8 mouse cellular contexts compared by ENCODE assay signal in the genomic region with DNA sequence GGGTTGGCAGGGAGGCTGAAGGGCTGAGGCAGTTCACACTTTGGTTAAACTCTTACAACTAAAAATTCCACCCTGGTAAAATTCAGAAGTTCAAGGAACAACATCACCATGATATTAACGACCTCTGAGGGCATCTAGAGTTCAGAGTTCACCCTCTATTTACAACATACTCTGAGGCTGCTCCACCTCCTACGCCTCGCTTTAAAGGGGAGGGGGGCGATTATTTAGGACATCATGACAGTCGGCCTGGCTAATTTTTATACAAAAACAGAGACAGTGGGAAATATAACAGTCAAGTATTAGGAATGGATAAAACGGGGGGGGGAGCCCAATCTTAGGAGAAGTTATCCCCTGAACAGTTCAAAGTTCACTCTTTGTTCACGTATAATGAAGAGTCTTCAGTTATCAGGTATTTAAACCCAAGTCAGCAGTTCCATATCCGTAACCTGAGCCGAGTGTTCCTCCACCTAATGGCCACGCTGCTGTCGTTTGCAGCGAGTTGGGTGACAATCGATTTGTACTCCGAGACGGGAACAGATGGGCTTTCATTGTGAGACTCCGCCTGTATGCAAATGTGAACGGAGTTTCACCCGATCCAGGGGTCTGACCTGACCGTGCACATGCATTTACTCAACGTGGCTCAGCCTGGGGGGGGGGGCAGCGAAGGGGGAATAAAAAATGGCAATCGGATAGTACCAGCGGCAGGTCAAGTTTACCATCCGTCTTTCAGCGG.
DNase-seq lines count a peak whose midpoint lies in the region; ATAC-seq lines count a peak whose summit lies in the region.

No protein-coding gene starts in this region.

- H3K9me3 ChIP-seq in heart, embryonic 15.5 days (replicated peaks), result no peaks in the 10 kb centered on the region
- no peaks in the 10 kb centered on the region for H3K9me3 ChIP-seq in forebrain, embryonic 13.5 days (replicated peaks)
- no peaks in the 10 kb centered on the region for H3K9me3 ChIP-seq in limb, embryonic 12.5 days
- no peaks in the 10 kb centered on the region for H3K9me3 ChIP-seq in neural tube, embryonic 14.5 days (ENCODE audit: control insufficient read depth, low read length)

- H3K4me1 ChIP-seq in heart, embryonic 15.5 days (replicated peaks), result no peaks in the 10 kb centered on the region
- peaks cover 37% of the 10 kb centered on the region for H3K4me1 ChIP-seq in forebrain, embryonic 13.5 days
- peaks cover 7% of the 10 kb centered on the region for H3K4me1 ChIP-seq in limb, embryonic 12.5 days (replicated peaks)
- peaks cover 50% of the 10 kb centered on the region for H3K4me1 ChIP-seq in neural tube, embryonic 14.5 days (ENCODE audit: control insufficient read depth, insufficient read depth, low read length)

- no peak for DNase-seq in heart, postnatal 10 days
- DNase-seq in left cerebral cortex, adult 8-10 months (ENCODE audit: low spot score in 2 of 2), result no peak
- DNase-seq in left cerebral cortex, adult 11 months (ENCODE audit: low spot score), result no peak
- no peak for DNase-seq in frontal cortex, adult 2 months (ENCODE audit: extremely low spot score in 1 of 2, low spot score in 1 of 2)

- ATAC-seq in heart, embryonic 15.5 days (replicated peaks; ENCODE audit: insufficient number of reproducible peaks, insufficient read depth, low FRiP score, low read depth), result no peak
- no peak for ATAC-seq in forebrain, embryonic 13.5 days
- no peak for ATAC-seq in limb, embryonic 12.5 days (ENCODE audit: insufficient number of reproducible peaks, insufficient read depth, low FRiP score, low TSS enrichment, low read depth)
- ATAC-seq in neural tube, embryonic 14.5 days (ENCODE audit: low read depth), result peak; percentile 75; the same call in 1 of the 2 replicates

- peak overlapping the region; percentile 19 for H3K4me2 ChIP-seq in heart, embryonic 15.5 days
- H3K4me2 ChIP-seq in forebrain, embryonic 13.5 days, result peak overlapping the region; percentile 53
- H3K4me2 ChIP-seq in limb, embryonic 12.5 days, result peak overlapping the region; percentile 44
- peak overlapping the region; percentile 52 for H3K4me2 ChIP-seq in neural tube, embryonic 14.5 days (ENCODE audit: low read depth, low read length)

- H3K9ac ChIP-seq in heart, embryonic 15.5 days, result no peak overlapping the region
- H3K9ac ChIP-seq in forebrain, embryonic 13.5 days, result no peak overlapping the region; the same call in 1 of the 2 replicates
- no peak overlapping the region for H3K9ac ChIP-seq in limb, embryonic 12.5 days (replicated peaks)
- peak overlapping the region; percentile 34; the same call in 1 of the 2 replicates for H3K9ac ChIP-seq in neural tube, embryonic 14.5 days (replicated peaks; ENCODE audit: low read depth, low read length)

- peaks cover 22% of the 10 kb centered on the region for H3K27me3 ChIP-seq in heart, embryonic 15.5 days
- H3K27me3 ChIP-seq in forebrain, embryonic 13.5 days, result peaks cover 3% of the 10 kb centered on the region; the same call in 1 of the 2 replicates
- peaks cover 34% of the 10 kb centered on the region for H3K27me3 ChIP-seq in limb, embryonic 12.5 days
- no peaks in the 10 kb centered on the region for H3K27me3 ChIP-seq in neural tube, embryonic 14.5 days (ENCODE audit: control insufficient read depth, insufficient read depth, low read length)

- no peak overlapping the region for H3K4me3 ChIP-seq in heart, embryonic 15.5 days
- peak overlapping the region; percentile 20; the same call in 1 of the 2 replicates for H3K4me3 ChIP-seq in forebrain, embryonic 13.5 days
- H3K4me3 ChIP-seq in limb, embryonic 12.5 days (replicated peaks), result peak overlapping the region; percentile 15; the same call in 1 of the 2 replicates
- H3K4me3 ChIP-seq in neural tube, embryonic 14.5 days (ENCODE audit: low read depth, low read length), result peak overlapping the region; percentile 17; the same call in 1 of the 2 replicates

- no peak overlapping the region for H3K27ac ChIP-seq in heart, embryonic 15.5 days
- no peak overlapping the region for H3K27ac ChIP-seq in forebrain, embryonic 13.5 days
- H3K27ac ChIP-seq in limb, embryonic 12.5 days, result no peak overlapping the region
- peak overlapping the region; percentile 77 for H3K27ac ChIP-seq in neural tube, embryonic 14.5 days (ENCODE audit: low read depth, low read length)

- 23% methylated on average over 25 of the region's 25 CpGs for WGBS in heart, embryonic 15.5 days
- 12% methylated on average over 25 of the region's 25 CpGs for WGBS in forebrain, embryonic 13.5 days
- 10% methylated on average over 25 of the region's 25 CpGs for WGBS in limb, embryonic 12.5 days
- 3% methylated on average over 25 of the region's 25 CpGs for whole genome bisulfite sequencing in neural tube, embryonic 14.5 days

- intact Hi-C loops in heart, postnatal 10 days (cut with DNase I), result no loop called here

- H3K36me3 ChIP-seq in heart, embryonic 15.5 days, result no peaks in the 10 kb centered on the region
- H3K36me3 ChIP-seq in forebrain, embryonic 13.5 days (ENCODE audit: poor library complexity, severe bottlenecking), result no peaks in the 10 kb centered on the region
- no peaks in the 10 kb centered on the region for H3K36me3 ChIP-seq in limb, embryonic 12.5 days
- H3K36me3 ChIP-seq in neural tube, embryonic 14.5 days (ENCODE audit: control insufficient read depth, insufficient read depth, low read length), result no peaks in the 10 kb centered on the region
